Mouse (Mus musculus): ENCODE results near the gene Morc2a. TPM values are rescaled to one million over a fixed set of nuclear protein-coding genes. Genes with fewer than 3 reads are reported as not detected.

The Morc2a gene
- polyA plus RNA-seq, 1 experiment from 2014 or later = 18.1 TPM

GRCm38 (mm10) chr11:3676423-3676822 is 27.4 kb downstream of the Morc2a start:
- H3K4me1 ChIP-seq (ENCODE audit: control insufficient read depth, insufficient read depth, low read length) = no peaks in the 10 kb centered on the region
- no peaks in the 10 kb centered on the region for H3K27me3 ChIP-seq (ENCODE audit: control insufficient read depth, insufficient read depth, low read length)
- H3K9ac ChIP-seq (ENCODE audit: low read length) = no peak overlapping the region
- H3K4me2 ChIP-seq (ENCODE audit: low read depth, low read length) = no peak overlapping the region
- WGBS = 76% methylated on average over 5 of the region's 5 CpGs
- no peak overlapping the region for H3K27ac ChIP-seq (ENCODE audit: low read length)
- ATAC-seq (replicated peaks; ENCODE audit: extremely low read depth, insufficient read depth, low FRiP score) = no peak
- peaks cover 76% of the 10 kb centered on the region for H3K36me3 ChIP-seq (ENCODE audit: control insufficient read depth, insufficient read depth)
- H3K4me3 ChIP-seq (ENCODE audit: low read length) = no peak overlapping the region
- H3K9me3 ChIP-seq (replicated peaks; ENCODE audit: control insufficient read depth, low read length) = no peaks in the 10 kb centered on the region

- Histone ChIP-seq H3K9me3 (replicated peaks; ENCODE audit: control insufficient read depth, low read length) (no peaks in the 10 kb centered on the region), H3K9ac (ENCODE audit: low read length) (no peak overlapping the region), H3K36me3 (ENCODE audit: control insufficient read depth, insufficient read depth) (peaks cover 72% of the 10 kb centered on the region), H3K27ac (ENCODE audit: low read length) (no peak overlapping the region), H3K27me3 (ENCODE audit: control insufficient read depth, insufficient read depth, low read length) (no peaks in the 10 kb centered on the region), H3K4me1 (ENCODE audit: control insufficient read depth, insufficient read depth, low read length) (no peaks in the 10 kb centered on the region), H3K4me2 (ENCODE audit: low read depth, low read length) (no peak overlapping the region), H3K4me3 (ENCODE audit: low read length) (no peak overlapping the region)
- WGBS = 75% methylated on average over 6 of the region's 6 CpGs
- no peak for ATAC-seq (replicated peaks; ENCODE audit: extremely low read depth, insufficient read depth, low FRiP score)
These were observed 28.2 kb downstream of the Morc2a start for GRCm38 (mm10) chr11:3677204-3677603.

GRCm38 (mm10) chr11:3679771-3680170 is 30.8 kb downstream of the Morc2a start:
- H3K27ac ChIP-seq (ENCODE audit: low read length) = no peak overlapping the region
- H3K4me3 ChIP-seq (ENCODE audit: low read length) = no peak overlapping the region
- H3K27me3 ChIP-seq (ENCODE audit: control insufficient read depth, insufficient read depth, low read length) = no peaks in the 10 kb centered on the region
- H3K4me1 ChIP-seq (ENCODE audit: control insufficient read depth, insufficient read depth, low read length) = no peaks in the 10 kb centered on the region
- ATAC-seq (replicated peaks; ENCODE audit: extremely low read depth, insufficient read depth, low FRiP score) = no peak
- no peak overlapping the region for H3K9ac ChIP-seq (ENCODE audit: low read length)
- WGBS = 93% methylated on average over 3 of the region's 3 CpGs
- peaks cover 66% of the 10 kb centered on the region for H3K36me3 ChIP-seq (ENCODE audit: control insufficient read depth, insufficient read depth)
- no peaks in the 10 kb centered on the region for H3K9me3 ChIP-seq (replicated peaks; ENCODE audit: control insufficient read depth, low read length)
- no peak overlapping the region for H3K4me2 ChIP-seq (ENCODE audit: low read depth, low read length)

DNA sequence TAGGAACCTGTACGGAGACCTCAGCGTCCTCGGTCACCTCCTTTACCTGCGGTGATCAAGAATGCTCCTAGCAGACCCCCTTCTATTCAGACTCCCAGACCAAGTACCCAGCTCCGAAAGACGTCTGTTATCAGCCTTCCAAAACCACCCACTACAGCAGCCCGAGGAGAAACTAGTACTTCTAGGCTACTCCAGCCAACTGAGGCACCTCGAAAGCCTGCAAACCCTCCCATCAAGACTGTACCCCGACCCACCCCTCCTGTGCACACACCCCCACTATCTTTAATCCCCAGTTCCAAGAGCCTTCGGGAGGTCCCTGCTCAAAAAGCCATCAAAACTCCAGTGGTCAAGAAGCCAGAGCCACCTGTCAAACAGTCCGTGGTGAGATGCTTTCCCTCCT is 34.7 kb downstream of the Morc2a start:
- H3K9ac ChIP-seq (ENCODE audit: low read length) = no peak overlapping the region
- ATAC-seq (replicated peaks; ENCODE audit: extremely low read depth, insufficient read depth, low FRiP score) = no peak
- H3K27ac ChIP-seq (ENCODE audit: low read length) = no peak overlapping the region
- peaks cover 70% of the 10 kb centered on the region for H3K36me3 ChIP-seq (ENCODE audit: control insufficient read depth, insufficient read depth)
- H3K4me2 ChIP-seq (ENCODE audit: low read depth, low read length) = no peak overlapping the region
- H3K4me3 ChIP-seq (ENCODE audit: low read length) = no peak overlapping the region
- H3K9me3 ChIP-seq (replicated peaks; ENCODE audit: control insufficient read depth, low read length) = no peaks in the 10 kb centered on the region
- 92% methylated on average over 11 of the region's 11 CpGs for WGBS
- no peaks in the 10 kb centered on the region for H3K27me3 ChIP-seq (ENCODE audit: control insufficient read depth, insufficient read depth, low read length)
- no peaks in the 10 kb centered on the region for H3K4me1 ChIP-seq (ENCODE audit: control insufficient read depth, insufficient read depth, low read length)

DNA sequence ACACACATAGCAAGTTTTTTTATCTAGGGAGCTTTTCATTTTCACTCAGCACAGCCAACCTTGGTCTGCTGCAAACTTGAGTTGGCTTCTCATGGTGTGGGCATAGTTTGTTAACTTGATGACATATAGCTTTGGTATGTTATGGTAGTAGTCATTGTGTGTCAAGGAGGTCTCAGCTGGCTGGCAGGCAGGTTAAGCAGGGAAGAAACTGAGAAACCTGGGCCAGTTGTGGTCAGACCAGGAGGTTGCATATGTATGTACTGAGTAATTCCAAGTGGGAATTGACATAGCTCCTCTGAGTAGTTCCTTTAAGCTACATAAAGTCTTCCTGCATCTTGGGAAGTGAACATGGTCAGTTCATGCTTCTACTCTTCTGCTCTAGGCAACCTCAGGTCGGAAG is 35.2 kb downstream of the Morc2a start:
- peaks cover 71% of the 10 kb centered on the region for H3K36me3 ChIP-seq (ENCODE audit: control insufficient read depth, insufficient read depth)
- no peak overlapping the region for H3K4me2 ChIP-seq (ENCODE audit: low read depth, low read length)
- no peaks in the 10 kb centered on the region for H3K9me3 ChIP-seq (replicated peaks; ENCODE audit: control insufficient read depth, low read length)
- no peak overlapping the region for H3K27ac ChIP-seq (ENCODE audit: low read length)
- H3K27me3 ChIP-seq (ENCODE audit: control insufficient read depth, insufficient read depth, low read length) = no peaks in the 10 kb centered on the region
- no peak overlapping the region for H3K4me3 ChIP-seq (ENCODE audit: low read length)
- H3K9ac ChIP-seq (ENCODE audit: low read length) = no peak overlapping the region
- no peak for ATAC-seq (replicated peaks; ENCODE audit: extremely low read depth, insufficient read depth, low FRiP score)
- 95% methylated on average over 1 of the region's 1 CpGs for WGBS
- H3K4me1 ChIP-seq (ENCODE audit: control insufficient read depth, insufficient read depth, low read length) = no peaks in the 10 kb centered on the region

GRCm38 (mm10) chr11:3684723-3685430 is 35.9 kb downstream of the Morc2a start:
- Histone ChIP-seq H3K36me3 (ENCODE audit: control insufficient read depth, insufficient read depth) (peaks cover 74% of the 10 kb centered on the region), H3K27ac (ENCODE audit: low read length) (no peak overlapping the region), H3K9ac (ENCODE audit: low read length) (no peak overlapping the region), H3K4me1 (ENCODE audit: control insufficient read depth, insufficient read depth, low read length) (no peaks in the 10 kb centered on the region), H3K9me3 (replicated peaks; ENCODE audit: control insufficient read depth, low read length) (no peaks in the 10 kb centered on the region), H3K4me3 (ENCODE audit: low read length) (no peak overlapping the region), H3K4me2 (ENCODE audit: low read depth, low read length) (no peak overlapping the region), H3K27me3 (ENCODE audit: control insufficient read depth, insufficient read depth, low read length) (no peaks in the 10 kb centered on the region)
- ATAC-seq (replicated peaks; ENCODE audit: extremely low read depth, insufficient read depth, low FRiP score) = no peak
- WGBS = 89% methylated on average over 5 of the region's 5 CpGs

DNA sequence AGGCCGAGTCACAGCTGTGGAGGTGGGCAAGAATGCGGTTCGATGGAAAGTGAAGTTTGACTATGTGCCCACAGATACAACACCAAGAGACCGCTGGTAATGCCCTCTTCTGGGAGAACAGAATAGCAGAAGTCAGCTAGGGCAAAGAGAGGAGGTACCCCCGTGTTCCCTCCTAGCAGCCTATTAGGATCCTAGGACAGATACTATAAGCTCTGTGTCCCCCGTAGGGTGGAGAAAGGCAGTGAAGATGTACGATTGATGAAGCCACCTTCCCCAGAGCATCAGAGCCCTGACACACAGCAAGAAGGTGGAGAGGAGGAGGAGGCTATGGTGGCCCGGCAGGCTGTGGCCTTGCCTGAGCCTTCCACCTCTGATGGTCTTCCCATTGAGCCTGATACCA is 36.4 kb downstream of the Morc2a start:
- H3K4me2 ChIP-seq (ENCODE audit: low read depth, low read length) = no peak overlapping the region
- no peak for ATAC-seq (replicated peaks; ENCODE audit: extremely low read depth, insufficient read depth, low FRiP score)
- H3K4me3 ChIP-seq (ENCODE audit: low read length) = no peak overlapping the region
- 93% methylated on average over 8 of the region's 8 CpGs for WGBS
- no peak overlapping the region for H3K27ac ChIP-seq (ENCODE audit: low read length)
- H3K36me3 ChIP-seq (ENCODE audit: control insufficient read depth, insufficient read depth) = peaks cover 72% of the 10 kb centered on the region
- H3K9me3 ChIP-seq (replicated peaks; ENCODE audit: control insufficient read depth, low read length) = no peaks in the 10 kb centered on the region
- H3K4me1 ChIP-seq (ENCODE audit: control insufficient read depth, insufficient read depth, low read length) = no peaks in the 10 kb centered on the region
- no peaks in the 10 kb centered on the region for H3K27me3 ChIP-seq (ENCODE audit: control insufficient read depth, insufficient read depth, low read length)
- no peak overlapping the region for H3K9ac ChIP-seq (ENCODE audit: low read length)

- H3K9me3 ChIP-seq (replicated peaks; ENCODE audit: control insufficient read depth, low read length) = no peaks in the 10 kb centered on the region
- H3K36me3 ChIP-seq (ENCODE audit: control insufficient read depth, insufficient read depth) = peaks cover 77% of the 10 kb centered on the region
- no peak for ATAC-seq (replicated peaks; ENCODE audit: extremely low read depth, insufficient read depth, low FRiP score)
These were observed 37.3 kb downstream of the Morc2a start for GRCm38 (mm10) chr11:3686318-3686717.

GRCm38 (mm10) chr11:3686885-3687284 is 37.9 kb downstream of the Morc2a start:
- H3K27me3 ChIP-seq (ENCODE audit: control insufficient read depth, insufficient read depth, low read length) = no peaks in the 10 kb centered on the region
- no peak overlapping the region for H3K9ac ChIP-seq (ENCODE audit: low read length)
- no peak overlapping the region for H3K4me3 ChIP-seq (ENCODE audit: low read length)
- H3K27ac ChIP-seq (ENCODE audit: low read length) = no peak overlapping the region
- no peak for ATAC-seq (replicated peaks; ENCODE audit: extremely low read depth, insufficient read depth, low FRiP score)
- WGBS = 86% methylated on average over 2 of the region's 2 CpGs
- no peak overlapping the region for H3K4me2 ChIP-seq (ENCODE audit: low read depth, low read length)
- peaks cover 74% of the 10 kb centered on the region for H3K36me3 ChIP-seq (ENCODE audit: control insufficient read depth, insufficient read depth)
- H3K4me1 ChIP-seq (ENCODE audit: control insufficient read depth, insufficient read depth, low read length) = no peaks in the 10 kb centered on the region
- H3K9me3 ChIP-seq (replicated peaks; ENCODE audit: control insufficient read depth, low read length) = no peaks in the 10 kb centered on the region

More at GRCm38 (mm10) chr11:3686318-3686717, 37.3 kb downstream of the Morc2a start:
- no peaks in the 10 kb centered on the region for H3K4me1 ChIP-seq (ENCODE audit: control insufficient read depth, insufficient read depth, low read length)
- H3K9ac ChIP-seq (ENCODE audit: low read length) = no peak overlapping the region
- 90% methylated on average over 2 of the region's 2 CpGs for WGBS
- H3K27ac ChIP-seq (ENCODE audit: low read length) = no peak overlapping the region
- no peaks in the 10 kb centered on the region for H3K27me3 ChIP-seq (ENCODE audit: control insufficient read depth, insufficient read depth, low read length)
- H3K4me3 ChIP-seq (ENCODE audit: low read length) = no peak overlapping the region
- H3K4me2 ChIP-seq (ENCODE audit: low read depth, low read length) = no peak overlapping the region
